Mouse (Mus musculus): ENCODE data around the gene Gpr6. TPM values are rescaled to one million over a fixed set of nuclear protein-coding genes. Genes with fewer than 3 reads are reported as not detected.

The Gpr6 gene
- total RNA-seq (2014; rRNA removed; ENCODE audit: low replicate concordance) (not detected in 2 replicates), polyA plus RNA-seq (2015; fragmentation: Nextera tagmentation; extraction: Ambion mirVana) (not detected in 2 replicates)

GRCm38 (mm10) chr10:41072116-41072515 is at the start of gene Gpr6:
Gene Gpr6 (minus strand): TSS chr10:41072285.
- Histone ChIP-seq H3K4me2 (ENCODE audit: low read depth, low read length) (no peak within 1 kb of the TSS), H3K4me3 (ENCODE audit: low read depth, low read length) (no peak within 1 kb of the TSS)
- WGBS = under 1% methylated on average over 23 of the region's 23 CpGs

GRCm38 (mm10) chr10:41100060-41100459 is 28.0 kb upstream of the Gpr6 start:
- no peak overlapping the region for H3K9ac ChIP-seq (replicated peaks; ENCODE audit: low read depth, low read length)
- ATAC-seq (ENCODE audit: insufficient read depth, low read depth) (no peak), DNase-seq (ENCODE audit: low spot score) (no peak)
- H3K4me1 ChIP-seq (ENCODE audit: control insufficient read depth, insufficient read depth) = no peaks in the 10 kb centered on the region
- H3K4me2 ChIP-seq (ENCODE audit: low read depth, low read length) = no peak overlapping the region
- no peak overlapping the region for H3K27ac ChIP-seq (ENCODE audit: low read depth)
- H3K36me3 ChIP-seq (replicated peaks; ENCODE audit: control insufficient read depth, insufficient read depth, low read length) = no peaks in the 10 kb centered on the region
- WGBS = 72% methylated on average over 2 of the region's 2 CpGs
- no peaks in the 10 kb centered on the region; the same call in 1 of the 2 replicates for H3K27me3 ChIP-seq (ENCODE audit: control insufficient read depth, insufficient read depth, low read length)
- TF ChIP-seq EP300 (IDR thresholded peaks at IDR 0.05; ENCODE audit: low read depth) (no peak), CTCF (IDR thresholded peaks at IDR 0.05; ENCODE audit: low read depth) (no peak)
- H3K9me3 ChIP-seq (replicated peaks; ENCODE audit: control insufficient read depth, low read length) = no peaks in the 10 kb centered on the region
- H3K4me3 ChIP-seq (ENCODE audit: low read depth, low read length) = no peak overlapping the region

More at GRCm38 (mm10) chr10:41072116-41072515, at the start of gene Gpr6:
- Histone ChIP-seq H3K4me1 (ENCODE audit: control insufficient read depth, insufficient read depth) (no peaks in the 10 kb centered on the region), H3K36me3 (replicated peaks; ENCODE audit: control insufficient read depth, insufficient read depth, low read length) (no peaks in the 10 kb centered on the region), H3K9me3 (replicated peaks; ENCODE audit: control insufficient read depth, low read length) (no peaks in the 10 kb centered on the region), H3K9ac (replicated peaks; ENCODE audit: low read depth, low read length) (no peak within 1 kb of the TSS), H3K27me3 (ENCODE audit: control insufficient read depth, insufficient read depth, low read length) (peaks cover 50% of the 10 kb centered on the region), H3K27ac (ENCODE audit: low read depth) (no peak within 1 kb of the TSS)
- DNase-seq (ENCODE audit: low spot score) (no peak), ATAC-seq (ENCODE audit: insufficient read depth, low read depth) (no peak)
- TF ChIP-seq CTCF (IDR thresholded peaks at IDR 0.05; ENCODE audit: low read depth) (no peak), EP300 (IDR thresholded peaks at IDR 0.05; ENCODE audit: low read depth) (no peak)

GRCm38 (mm10) chr10:41098137-41098536 is 26.1 kb upstream of the Gpr6 start:
- WGBS = 68% methylated on average over 6 of the region's 6 CpGs
- H3K9me3 ChIP-seq (replicated peaks; ENCODE audit: control insufficient read depth, low read length) = no peaks in the 10 kb centered on the region
- no peak overlapping the region for H3K27ac ChIP-seq (ENCODE audit: low read depth)
- H3K9ac ChIP-seq (replicated peaks; ENCODE audit: low read depth, low read length) = no peak overlapping the region
- no peak overlapping the region for H3K4me2 ChIP-seq (ENCODE audit: low read depth, low read length)
- TF ChIP-seq CTCF (IDR thresholded peaks at IDR 0.05; ENCODE audit: low read depth) (no peak), EP300 (IDR thresholded peaks at IDR 0.05; ENCODE audit: low read depth) (no peak)
- no peaks in the 10 kb centered on the region for H3K4me1 ChIP-seq (ENCODE audit: control insufficient read depth, insufficient read depth)
- H3K4me3 ChIP-seq (ENCODE audit: low read depth, low read length) = no peak overlapping the region
- DNase-seq (ENCODE audit: low spot score) (no peak), ATAC-seq (ENCODE audit: insufficient read depth, low read depth) (no peak)
- H3K27me3 ChIP-seq (ENCODE audit: control insufficient read depth, insufficient read depth, low read length) = no peaks in the 10 kb centered on the region; the same call in 1 of the 2 replicates
- H3K36me3 ChIP-seq (replicated peaks; ENCODE audit: control insufficient read depth, insufficient read depth, low read length) = no peaks in the 10 kb centered on the region

- H3K9me3 ChIP-seq (replicated peaks; ENCODE audit: control insufficient read depth, low read length) = no peaks in the 10 kb centered on the region
- no peaks in the 10 kb centered on the region for H3K4me1 ChIP-seq (ENCODE audit: control insufficient read depth, insufficient read depth)
- no peaks in the 10 kb centered on the region for H3K36me3 ChIP-seq (replicated peaks; ENCODE audit: control insufficient read depth, insufficient read depth, low read length)
- TF ChIP-seq CTCF (IDR thresholded peaks at IDR 0.05; ENCODE audit: low read depth) = no peak
- no peak for TF ChIP-seq EP300 (IDR thresholded peaks at IDR 0.05; ENCODE audit: low read depth)
- H3K27me3 ChIP-seq (ENCODE audit: control insufficient read depth, insufficient read depth, low read length) = no peaks in the 10 kb centered on the region
- DNase-seq (ENCODE audit: low spot score) (no peak), ATAC-seq (ENCODE audit: insufficient read depth, low read depth) (no peak)
- no peak overlapping the region for H3K4me3 ChIP-seq (ENCODE audit: low read depth, low read length)
- WGBS = 52% methylated on average over 7 of the region's 7 CpGs
- no peak overlapping the region for H3K4me2 ChIP-seq (ENCODE audit: low read depth, low read length)
- no peak overlapping the region for H3K27ac ChIP-seq (ENCODE audit: low read depth)
- no peak overlapping the region for H3K9ac ChIP-seq (replicated peaks; ENCODE audit: low read depth, low read length)
Observed at GRCm38 (mm10) chr10:41088852-41089251, 16.8 kb upstream of the Gpr6 start.

- peak; percentile 28 for DNase-seq (ENCODE audit: low spot score)
- WGBS = 2% methylated on average over 11 of the region's 11 CpGs
- Histone ChIP-seq H3K9me3 (replicated peaks; ENCODE audit: control insufficient read depth, low read length) (no peaks in the 10 kb centered on the region), H3K4me3 (ENCODE audit: low read depth, low read length) (no peak overlapping the region), H3K27ac (ENCODE audit: low read depth) (no peak overlapping the region), H3K9ac (replicated peaks; ENCODE audit: low read depth, low read length) (no peak overlapping the region), H3K4me2 (ENCODE audit: low read depth, low read length) (no peak overlapping the region), H3K27me3 (ENCODE audit: control insufficient read depth, insufficient read depth, low read length) (peaks cover 50% of the 10 kb centered on the region), H3K4me1 (ENCODE audit: control insufficient read depth, insufficient read depth) (no peaks in the 10 kb centered on the region), H3K36me3 (replicated peaks; ENCODE audit: control insufficient read depth, insufficient read depth, low read length) (no peaks in the 10 kb centered on the region)
- no peak for ATAC-seq (ENCODE audit: insufficient read depth, low read depth)
- TF ChIP-seq EP300 (IDR thresholded peaks at IDR 0.05; ENCODE audit: low read depth) (no peak), CTCF (IDR thresholded peaks at IDR 0.05; ENCODE audit: low read depth) (no peak)
Observed at GRCm38 (mm10) chr10:41071696-41072095, 389 bp downstream of the Gpr6 start.
